Mouse (Mus musculus): Measurements from ENCODE around the gene Fto.

DNA sequence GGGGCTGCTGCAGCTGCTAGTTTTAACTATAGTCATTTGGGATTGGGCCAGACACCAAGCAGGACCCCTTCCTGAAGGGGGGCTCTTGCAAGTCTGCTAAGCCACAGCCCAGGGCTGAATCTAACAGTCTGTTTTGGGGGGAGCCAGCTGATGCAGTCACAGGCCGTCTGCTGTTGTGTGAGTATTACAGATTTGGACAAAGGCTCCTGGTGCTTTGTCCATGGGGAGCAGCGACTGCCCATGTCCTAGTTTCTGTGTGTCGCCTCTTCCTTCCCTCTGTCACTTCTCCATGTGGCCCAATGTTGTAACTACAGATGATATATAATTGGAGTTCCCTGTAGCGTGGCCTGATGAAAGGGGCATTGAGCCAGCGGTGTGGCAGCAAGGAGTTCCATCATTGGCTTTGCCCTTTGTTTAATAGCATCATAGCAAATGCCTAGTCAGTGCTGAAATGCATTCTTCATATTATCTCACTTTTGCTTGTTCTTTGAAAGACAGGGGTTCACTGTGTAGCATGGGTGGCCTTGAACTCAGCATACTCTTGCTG, 243.8 kb downstream of the Fto start:
- TF ChIP-seq POLR2A (IDR thresholded peaks at IDR 0.05; ENCODE audit: borderline replicate concordance, extremely low read depth, insufficient read depth, insufficient read length, poor library complexity, severe bottlenecking) (no peak), CTCF (IDR thresholded peaks at IDR 0.05; ENCODE audit: borderline replicate concordance, extremely low read depth, insufficient read depth, insufficient read length) (no peak)

Data from brain, embryonic 14.5 days (tissue).